ENCODE assay signal across 13 mouse cellular contexts in genomic region chr12:99050426-99050825, GRCm38 (mm10).
"Had no signal": no experiment of that assay in that cellular context is flagged by ENCODE, and none has a peak within 500 bp of the region (broad histone marks: within the 10 kb centered on the region; RNA-seq: fewer than 3 reads in every experiment).

No protein-coding gene starts in this region.

- H3K4me2 ChIP-seq: limb, embryonic 13.5 days; liver, embryonic 15.5 days; midbrain, embryonic 13.5 days had no signal

- H3K36me3 ChIP-seq: limb, embryonic 13.5 days; liver, embryonic 15.5 days; midbrain, embryonic 13.5 days had no signal

- H3K4me1 ChIP-seq: limb, embryonic 13.5 days; liver, embryonic 15.5 days; midbrain, embryonic 13.5 days had no signal

- H3K9me3 ChIP-seq: limb, embryonic 13.5 days; liver, embryonic 15.5 days; midbrain, embryonic 13.5 days had no signal

- H3K4me3 ChIP-seq: layer of hippocampus, adult 2 months; limb, embryonic 13.5 days; liver, embryonic 15.5 days; midbrain, embryonic 13.5 days had no signal

- DNase-seq: kidney, adult 9 months; kidney, postnatal 10 days; kidney, postnatal 4 days; left cerebral cortex, postnatal 4 days; lung, adult 2 months; lung, postnatal 36 days; right cerebral cortex, postnatal 14 days had no signal

- H3K9ac ChIP-seq: limb, embryonic 13.5 days; liver, embryonic 15.5 days; midbrain, embryonic 13.5 days had no signal

- ATAC-seq: lung, postnatal 0 days; midbrain, embryonic 13.5 days had no signal

- H3K27me3 ChIP-seq: limb, embryonic 13.5 days; liver, embryonic 15.5 days had no signal

- H3K27ac ChIP-seq: layer of hippocampus, adult 2 months; limb, embryonic 13.5 days; liver, embryonic 15.5 days; midbrain, embryonic 13.5 days; stomach, postnatal 0 days had no signal
